Mouse (Mus musculus): ENCODE measurements around the gene Vmn2r72. TPM values are rescaled to one million over a fixed set of nuclear protein-coding genes. Genes with fewer than 3 reads are reported as not detected.

The Vmn2r72 gene
- polyA plus RNA-seq (2015; fragmentation: Nextera tagmentation; extraction: Ambion mirVana): not detected in 2 replicates

DNA sequence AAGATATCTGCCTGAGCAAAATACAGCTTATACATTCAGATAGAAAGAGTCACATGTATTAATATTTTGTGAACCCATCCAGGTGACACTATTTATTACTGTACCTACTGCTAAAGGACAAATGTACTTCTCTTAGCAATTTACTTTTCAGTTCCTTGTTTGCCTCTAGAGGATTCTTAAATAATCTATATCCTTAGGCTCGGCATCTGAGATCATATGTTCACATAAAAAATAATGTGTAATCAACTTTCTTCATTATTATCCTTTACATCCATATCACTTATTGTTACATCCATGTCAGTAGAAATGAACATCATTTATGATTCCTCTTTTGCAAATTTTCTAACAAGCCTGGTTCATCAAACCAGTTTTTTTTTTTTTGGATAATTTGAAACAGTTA, at the start of gene Vmn2r72:
Gene Vmn2r72 (minus strand): TSS at position 101 of the 400 bp plus-strand sequence.
- Histone ChIP-seq H3K4me1 (replicated peaks) (no peaks in the 10 kb centered on the region), H3K27me3 (no peaks in the 10 kb centered on the region), H3K4me2 (no peak within 1 kb of the TSS), H3K36me3 (replicated peaks) (no peaks in the 10 kb centered on the region), H3K9me3 (replicated peaks) (no peaks in the 10 kb centered on the region), H3K9ac (no peak within 1 kb of the TSS), H3K27ac (replicated peaks) (no peak within 1 kb of the TSS), H3K4me3 (replicated peaks) (no peak within 1 kb of the TSS)
- ATAC-seq (ENCODE audit: insufficient read depth): no peak
- 68% methylated on average over 1 of the region's 1 CpGs for WGBS (ENCODE audit: insufficient replicate concordance)

Other genes with a start within 250 kb of the Vmn2r72 start
- not detected in 2 replicates for gene Vmn2r71, start 192.0 kb downstream of the Vmn2r72 start, polyA plus RNA-seq (2015; fragmentation: Nextera tagmentation; extraction: Ambion mirVana)
- gene Vmn2r70, start 185.9 kb downstream of the Vmn2r72 start, polyA plus RNA-seq (2015; fragmentation: Nextera tagmentation; extraction: Ambion mirVana): not detected in 2 replicates
- not detected in 2 replicates for gene Vmn2r73, start 121.2 kb upstream of the Vmn2r72 start, polyA plus RNA-seq (2015; fragmentation: Nextera tagmentation; extraction: Ambion mirVana)
- gene Vmn2r74, start 206.5 kb upstream of the Vmn2r72 start, polyA plus RNA-seq (2015; fragmentation: Nextera tagmentation; extraction: Ambion mirVana): not detected in 2 replicates